Comparison of ENCODE assay signal across 12 mouse cellular contexts in genomic region chr10:39674766-39675165, GRCm38 (mm10). TPM values are rescaled to one million over a fixed set of nuclear protein-coding genes. Genes with fewer than 3 reads are reported as not detected.
DNase-seq lines count a peak whose midpoint lies in the region; ATAC-seq and TF ChIP-seq lines count a peak whose summit lies in the region.
"Had no signal": no experiment of that assay in that cellular context is flagged by ENCODE, and none has a peak within 500 bp of the region (broad histone marks: within the 10 kb centered on the region; RNA-seq: fewer than 3 reads in every experiment).

No protein-coding gene starts in this region.

- no peak for TF ChIP-seq POLR2A in ES-Bruce4 (IDR thresholded peaks at IDR 0.05; ENCODE audit: insufficient read depth, low read length)

- H3K36me3 ChIP-seq in ES-Bruce4 (ENCODE audit: control insufficient read depth, insufficient read depth, low read length, poor library complexity, severe bottlenecking): no peaks in the 10 kb centered on the region
- no peaks in the 10 kb centered on the region for H3K36me3 ChIP-seq in forebrain, embryonic 11.5 days (ENCODE audit: control insufficient read depth, insufficient read depth, low read length)
- peaks cover 2% of the 10 kb centered on the region; the same call in 1 of the 2 replicates for H3K36me3 ChIP-seq in limb, embryonic 15.5 days
- H3K36me3 ChIP-seq: limb, embryonic 12.5 days had no signal

- WGBS in forebrain, embryonic 11.5 days: 19% methylated on average over 3 of the region's 3 CpGs
- WGBS in limb, embryonic 15.5 days: 53% methylated on average over 3 of the region's 3 CpGs

- no peak overlapping the region for H3K4me2 ChIP-seq in forebrain, embryonic 11.5 days (ENCODE audit: low read depth, low read length, severe bottlenecking)
- H3K4me2 ChIP-seq in limb, embryonic 15.5 days: no peak overlapping the region
- H3K4me2 ChIP-seq: limb, embryonic 12.5 days had no signal

- H3K4me3 ChIP-seq in ES-Bruce4 (ENCODE audit: low read depth, low read length): no peak overlapping the region
- H3K4me3 ChIP-seq in forebrain, embryonic 11.5 days (ENCODE audit: low read depth, low read length): no peak overlapping the region
- H3K4me3 ChIP-seq in limb, embryonic 15.5 days: no peak overlapping the region
- H3K4me3 ChIP-seq: limb, embryonic 12.5 days had no signal

- peaks cover 5% of the 10 kb centered on the region for H3K4me1 ChIP-seq in ES-Bruce4 (ENCODE audit: control insufficient read depth, insufficient read depth, low read length)
- peaks cover 18% of the 10 kb centered on the region for H3K4me1 ChIP-seq in forebrain, embryonic 11.5 days (replicated peaks; ENCODE audit: control insufficient read depth, insufficient read depth, low read length)
- peaks cover 8% of the 10 kb centered on the region for H3K4me1 ChIP-seq in limb, embryonic 15.5 days

- DNase-seq in embryo, embryonic 10 days (ENCODE audit: low spot score): peak; percentile 39
- DNase-seq in embryo, embryonic 9.5 days (ENCODE audit: extremely low spot score): no peak
- DNase-seq in forebrain, embryonic 11.5 days (ENCODE audit: low spot score): no peak
- DNase-seq in thymus, adult 18-20 months: no peak
- no peak for DNase-seq in kidney, adult 8-10 months
- no peak for DNase-seq in adrenal gland, adult 2 months
- DNase-seq: gastrocnemius, postnatal 14 days; lung, postnatal 14 days had no signal

- TF ChIP-seq CTCF in ES-Bruce4 (IDR thresholded peaks at IDR 0.05; ENCODE audit: low read depth, low read length): no peak

- no peak overlapping the region for H3K9ac ChIP-seq in ES-Bruce4 (ENCODE audit: low read depth, poor library complexity, severe bottlenecking)
- H3K9ac ChIP-seq in forebrain, embryonic 11.5 days (ENCODE audit: low read length): peak overlapping the region; percentile 9; the same call in 1 of the 2 replicates
- H3K9ac ChIP-seq in limb, embryonic 15.5 days: no peak overlapping the region
- H3K9ac ChIP-seq: limb, embryonic 12.5 days had no signal

- H3K9me3 ChIP-seq in ES-Bruce4 (replicated peaks; ENCODE audit: control insufficient read depth, insufficient read depth, low read length, poor library complexity, severe bottlenecking): no peaks in the 10 kb centered on the region
- H3K9me3 ChIP-seq in forebrain, embryonic 11.5 days (ENCODE audit: control insufficient read depth, low read length): no peaks in the 10 kb centered on the region
- H3K9me3 ChIP-seq in limb, embryonic 15.5 days: no peaks in the 10 kb centered on the region
- H3K9me3 ChIP-seq: limb, embryonic 12.5 days had no signal

- H3K27ac ChIP-seq in ES-Bruce4 (ENCODE audit: insufficient read depth, low read length): 0 out of 2 replicates have a peak overlapping the region, but pooled peaks have one; percentile 25
- no peak overlapping the region for H3K27ac ChIP-seq in forebrain, embryonic 11.5 days (ENCODE audit: low read depth, low read length)
- H3K27ac ChIP-seq in limb, embryonic 15.5 days: peak overlapping the region; percentile 47; the same call in 1 of the 2 replicates
- H3K27ac ChIP-seq: kidney, postnatal 0 days had no signal

- TF ChIP-seq EP300 in ES-Bruce4 (IDR thresholded peaks at IDR 0.05; ENCODE audit: insufficient read depth, low read depth, low read length): peak; percentile 80

- no peaks in the 10 kb centered on the region for H3K27me3 ChIP-seq in ES-Bruce4 (ENCODE audit: control insufficient read depth, insufficient read depth, low read length, poor library complexity, severe bottlenecking)
- no peaks in the 10 kb centered on the region for H3K27me3 ChIP-seq in forebrain, embryonic 11.5 days (ENCODE audit: control insufficient read depth, insufficient read depth, low read length)
- no peaks in the 10 kb centered on the region for H3K27me3 ChIP-seq in limb, embryonic 15.5 days
- H3K27me3 ChIP-seq: limb, embryonic 12.5 days had no signal

- ATAC-seq in forebrain, embryonic 11.5 days (replicated peaks; ENCODE audit: low FRiP score): no peak
- ATAC-seq in limb, embryonic 15.5 days (ENCODE audit: insufficient number of reproducible peaks, low FRiP score, low TSS enrichment, low read depth): no peak

RNA-seq across cellular contexts. Expression of gene Rev3l, which starts 57.2 kb away (rescaled TPM):
- polyA plus RNA-seq in ES-Bruce4 (2011; ENCODE audit: insufficient read depth, insufficient read length, low read depth, missing spikeins): 36.9 and 38.0 TPM in 2 replicates
- 16.0 and 20.3 TPM in 2 replicates for polyA plus RNA-seq in forebrain, embryonic 11.5 days (2014; fragmentation: Nextera tagmentation; extraction: Ambion mirVana)
- 14.7 and 16.1 TPM in 2 replicates for polyA plus RNA-seq in limb, embryonic 15.5 days (2015; fragmentation: Nextera tagmentation; extraction: Ambion mirVana)
- 10 to 100 TPM; 18.8 to 24.4 TPM for total RNA-seq in adrenal gland, adult 2 months (2021)
- 2.2 TPM in 2 replicates for polyA plus RNA-seq in adrenal gland, adult 2 months (2012; rRNA removed)
